Mouse (Mus musculus): ENCODE data around the gene Hlcs. TPM values are rescaled to one million over a fixed set of nuclear protein-coding genes. Genes with fewer than 3 reads are reported as not detected.

Gene Hlcs
- total RNA-seq, 2 experiments from 2014 or later: 13.5 to 13.9 TPM

- DNase-seq (ENCODE audit: low spot score in 2 of 2): no peak
Observed at GRCm38 (mm10) chr16:94328881-94329867, 15.8 kb upstream of the Hlcs start.

GRCm38 (mm10) chr16:94327781-94328711 lies 14.7 kb upstream of the Hlcs start, which contains the start of gene Ripply3:
Ripply3 (plus strand) TSS chr16:94328420.
- no peak for DNase-seq (ENCODE audit: low spot score in 2 of 2)

GRCm38 (mm10) chr16:94326008-94326407 lies 12.6 kb upstream of the Hlcs start:
- no peak for DNase-seq (ENCODE audit: low spot score in 2 of 2)

- no peak for DNase-seq (ENCODE audit: low spot score in 2 of 2)
Observed at GRCm38 (mm10) chr16:94323681-94324080, 10.3 kb upstream of the Hlcs start.

- DNase-seq (ENCODE audit: low spot score in 2 of 2): no peak
Observed at GRCm38 (mm10) chr16:94320223-94320622, 6.9 kb upstream of the Hlcs start.

GRCm38 (mm10) chr16:94317752-94318151 lies 4.4 kb upstream of the Hlcs start:
- no peak for DNase-seq (ENCODE audit: low spot score in 2 of 2)

GRCm38 (mm10) chr16:94315215-94315614 lies 1.8 kb upstream of the Hlcs start:
- no peak for DNase-seq (ENCODE audit: low spot score in 2 of 2)

GRCm38 (mm10) chr16:94314626-94315025 lies 1.3 kb upstream of the Hlcs start:
- DNase-seq (ENCODE audit: low spot score in 2 of 2): no peak

- DNase-seq (ENCODE audit: low spot score in 2 of 2): peak; percentile 79 to 87
Observed at GRCm38 (mm10) chr16:94312663-94313228, 625 bp downstream of the Hlcs start.

GRCm38 (mm10) chr16:94311931-94312330 lies 1.4 kb downstream of the Hlcs start:
- DNase-seq (ENCODE audit: low spot score in 2 of 2): no peak

GRCm38 (mm10) chr16:94311416-94311815 lies 2.0 kb downstream of the Hlcs start:
- no peak for DNase-seq (ENCODE audit: low spot score in 2 of 2)

GRCm38 (mm10) chr16:94309025-94309424 lies 4.3 kb downstream of the Hlcs start:
- DNase-seq (ENCODE audit: low spot score in 2 of 2): no peak

- DNase-seq (ENCODE audit: low spot score in 2 of 2): no peak
Observed at GRCm38 (mm10) chr16:94307942-94308341, 5.4 kb downstream of the Hlcs start.

GRCm38 (mm10) chr16:94307526-94307925 lies 5.8 kb downstream of the Hlcs start:
- peak in 1 of 2 experiments; percentile 37 for DNase-seq (ENCODE audit: low spot score in 2 of 2)

- DNase-seq (ENCODE audit: low spot score in 2 of 2): no peak
Observed at GRCm38 (mm10) chr16:94303203-94303535, 10.2 kb downstream of the Hlcs start.

GRCm38 (mm10) chr16:94302274-94303202 lies 10.8 kb downstream of the Hlcs start:
- DNase-seq (ENCODE audit: low spot score in 2 of 2): peak; percentile 46 to 50

- DNase-seq (ENCODE audit: low spot score in 2 of 2): no peak
Observed at GRCm38 (mm10) chr16:94301696-94302095, 11.7 kb downstream of the Hlcs start.

- no peak for DNase-seq (ENCODE audit: low spot score in 2 of 2)
Observed at GRCm38 (mm10) chr16:94301194-94301593, 12.2 kb downstream of the Hlcs start.

GRCm38 (mm10) chr16:94299210-94299609 lies 14.2 kb downstream of the Hlcs start:
- no peak for DNase-seq (ENCODE audit: low spot score in 2 of 2)

GRCm38 (mm10) chr16:94298081-94298480 lies 15.3 kb downstream of the Hlcs start:
- DNase-seq (ENCODE audit: low spot score in 2 of 2): no peak
